Mouse (Mus musculus) heart, adult 2 months (tissue): Measurements from ENCODE around the gene Ostf1. TPM values are rescaled to one million over a fixed set of nuclear protein-coding genes. Genes with fewer than 3 reads are reported as not detected.

Experiments
- DNase-seq, 2 experiments: peaks; one replicate each; pipeline ENCODE4 v3.0.0; 2021
- H3K27ac ChIP-seq: fragments of 200-600 bp; 2 replicates; pipeline ENCODE4 v1.8.1; 2022
- H3K27me3 ChIP-seq: fragments of 200-500 bp; 2 replicates; pipeline ENCODE4 v1.6.1; 2012; ENCODE audit warnings: mild to moderate bottlenecking, low read length, inconsistent platforms, mixed read lengths; ENCODE audit not compliant: control insufficient read depth, insufficient read depth
- H3K36me3 ChIP-seq: fragments of 200-500 bp; 2 replicates; pipeline ENCODE4 v1.6.1; 2012; ENCODE audit warnings: low read length, inconsistent platforms; ENCODE audit not compliant: control insufficient read depth, insufficient read depth
- H3K4me1 ChIP-seq: fragments of 200-500 bp; 2 replicates; pipeline ENCODE4 v1.6.1; 2011; ENCODE audit warnings: low read length; ENCODE audit not compliant: control insufficient read depth, insufficient read depth
- H3K4me3 ChIP-seq: fragments of 200-600 bp; 2 replicates; pipeline ENCODE4 v1.8.1; 2022
- H3K79me2 ChIP-seq: fragments of 200-500 bp; replicated peaks from 2 replicates; pipeline ENCODE4 v1.6.1; 2012; ENCODE audit warnings: mild to moderate bottlenecking, inconsistent platforms, low read length, moderate library complexity, mixed read lengths; ENCODE audit not compliant: control insufficient read depth, insufficient read depth
- H3K9ac ChIP-seq: fragments of 200-500 bp; 2 replicates; pipeline ENCODE4 v1.6.1; 2012; ENCODE audit warnings: low read depth, mild to moderate bottlenecking, control low read depth, inconsistent platforms, low read length, mixed read lengths
- CTCF ChIP-seq: fragments of 200-600 bp; IDR thresholded peaks from 2 replicates; pipeline ENCODE4 v1.8.1; 2022; ENCODE audit warnings: antibody characterized with exemption, mild to moderate bottlenecking, moderate library complexity
- EP300 ChIP-seq: fragments of 200-500 bp; IDR thresholded peaks from 2 replicates; pipeline ENCODE4 v1.6.1; 2011; ENCODE audit warnings: low read depth, low read length, control low read depth; ENCODE audit not compliant: insufficient read depth
- POLR2A ChIP-seq: fragments of 200-500 bp; IDR thresholded peaks from 2 replicates; pipeline ENCODE4 v1.6.1; 2011; ENCODE audit warnings: mild to moderate bottlenecking, low read depth, low read length, control low read depth; ENCODE audit not compliant: insufficient read depth
- WGBS: fragments of 180-500 bp; shearing (Covaris S2); methylation state at CpG from one replicate; pipeline ENCODE4 v1.1.7; 2018; 5-methylcytosine and 5-hydroxymethylcytosine counted together
- intact Hi-C: fragments of 180-260 bp; cut with DNase I; formaldehyde crosslinking; loops from one replicate; pipeline ENCODE4 v1.15.1; 2025
- polyA plus RNA-seq: library from polyadenylated mRNA; depleted of rRNA; stranded (reverse); fragments of >200 nt; gene quantifications from 2 replicates; pipeline ENCODE4 v1.2.3, GENCODE M21; 2012
- total RNA-seq, 2 experiments: library from RNA; stranded (reverse); gene quantifications; 2 replicates each; pipeline ENCODE4 v1.2.3; 2021

Gene Ostf1
- total and polyA plus RNA-seq, 3 experiments = 29.5 to 37.6 (median 35.3) TPM

- DNase-seq = no peak
- H3K79me2 ChIP-seq = no peaks in the 10 kb centered on the region; the same call in 1 of the 2 replicates
- WGBS = 95% methylated on average over 7 of the region's 7 CpGs
- TF ChIP-seq EP300 (no peak), CTCF (no peak), POLR2A (no peak)
- H3K27ac ChIP-seq = no peak overlapping the region
- peaks cover 11% of the 10 kb centered on the region for H3K36me3 ChIP-seq
- no peaks in the 10 kb centered on the region for H3K27me3 ChIP-seq
- intact Hi-C loops = no loop called here
- H3K9ac ChIP-seq = no peak overlapping the region
- H3K4me3 ChIP-seq = no peak overlapping the region
- H3K4me1 ChIP-seq = peaks cover 1% of the 10 kb centered on the region; the same call in 1 of the 2 replicates
These were observed 37.9 kb upstream of the Ostf1 start for GRCm38 (mm10) chr19:18669551-18669950.

GRCm38 (mm10) chr19:18666966-18667365, 35.3 kb upstream of the Ostf1 start:
- no peaks in the 10 kb centered on the region for H3K79me2 ChIP-seq
- H3K27ac ChIP-seq = no peak overlapping the region
- intact Hi-C loops = no loop called here
- H3K4me1 ChIP-seq = peaks cover 1% of the 10 kb centered on the region; the same call in 1 of the 2 replicates
- no peak for DNase-seq
- TF ChIP-seq EP300 (no peak), POLR2A (no peak), CTCF (no peak)
- no peaks in the 10 kb centered on the region for H3K27me3 ChIP-seq
- H3K36me3 ChIP-seq = 0 out of 2 replicates have a peak, but pooled peaks cover 2% of the 10 kb centered on the region
- no peak overlapping the region for H3K4me3 ChIP-seq
- H3K9ac ChIP-seq = no peak overlapping the region
- WGBS = 91% methylated on average over 7 of the region's 7 CpGs

- intact Hi-C loops = no loop called here
- TF ChIP-seq EP300 = no peak
- TF ChIP-seq POLR2A = no peak
- TF ChIP-seq CTCF = no peak
- no peaks in the 10 kb centered on the region for H3K36me3 ChIP-seq
- no peaks in the 10 kb centered on the region for H3K79me2 ChIP-seq
- no peaks in the 10 kb centered on the region for H3K4me1 ChIP-seq
- 50% methylated on average over 2 of the region's 2 CpGs for WGBS
- H3K27ac ChIP-seq = no peak overlapping the region
- H3K9ac ChIP-seq = no peak overlapping the region
- H3K4me3 ChIP-seq = no peak overlapping the region
- no peaks in the 10 kb centered on the region for H3K27me3 ChIP-seq
- no peak for DNase-seq
These were observed 32.3 kb upstream of the Ostf1 start for GRCm38 (mm10) chr19:18663904-18664303.

- WGBS = 53% methylated on average over 1 of the region's 1 CpGs
These were observed 30.1 kb upstream of the Ostf1 start for GRCm38 (mm10) chr19:18661683-18662082.

GRCm38 (mm10) chr19:18660466-18660865, 28.8 kb upstream of the Ostf1 start:
- Histone ChIP-seq H3K27ac (no peak overlapping the region), H3K79me2 (no peaks in the 10 kb centered on the region), H3K4me3 (no peak overlapping the region), H3K27me3 (no peaks in the 10 kb centered on the region), H3K4me1 (no peaks in the 10 kb centered on the region), H3K9ac (no peak overlapping the region), H3K36me3 (no peaks in the 10 kb centered on the region)
- no peak for TF ChIP-seq EP300
- no peak for TF ChIP-seq CTCF
- TF ChIP-seq POLR2A = no peak
- 82% methylated on average over 3 of the region's 3 CpGs for WGBS
- DNase-seq = no peak
- intact Hi-C loops = no loop called here

More at GRCm38 (mm10) chr19:18661683-18662082, 30.1 kb upstream of the Ostf1 start:
- H3K27me3 ChIP-seq = no peaks in the 10 kb centered on the region
- H3K4me3 ChIP-seq = no peak overlapping the region
- H3K4me1 ChIP-seq = no peaks in the 10 kb centered on the region
- no peak for TF ChIP-seq CTCF
- TF ChIP-seq EP300 = no peak
- no peak for TF ChIP-seq POLR2A
- H3K79me2 ChIP-seq = no peaks in the 10 kb centered on the region
- DNase-seq = no peak
- H3K9ac ChIP-seq = no peak overlapping the region
- intact Hi-C loops = no loop called here
- no peaks in the 10 kb centered on the region for H3K36me3 ChIP-seq
- no peak overlapping the region for H3K27ac ChIP-seq

- intact Hi-C loops = no loop called here
- WGBS = 80% methylated on average over 1 of the region's 1 CpGs
- Histone ChIP-seq H3K79me2 (no peaks in the 10 kb centered on the region), H3K36me3 (no peaks in the 10 kb centered on the region), H3K9ac (no peak overlapping the region), H3K4me1 (no peaks in the 10 kb centered on the region), H3K27me3 (no peaks in the 10 kb centered on the region), H3K4me3 (no peak overlapping the region), H3K27ac (no peak overlapping the region)
- no peak for DNase-seq
- TF ChIP-seq EP300 = no peak
- TF ChIP-seq CTCF = no peak
- no peak for TF ChIP-seq POLR2A
These were observed 27.7 kb upstream of the Ostf1 start for GRCm38 (mm10) chr19:18659349-18659748.
